8 mouse cellular contexts compared by ENCODE assay signal in the genomic region with DNA sequence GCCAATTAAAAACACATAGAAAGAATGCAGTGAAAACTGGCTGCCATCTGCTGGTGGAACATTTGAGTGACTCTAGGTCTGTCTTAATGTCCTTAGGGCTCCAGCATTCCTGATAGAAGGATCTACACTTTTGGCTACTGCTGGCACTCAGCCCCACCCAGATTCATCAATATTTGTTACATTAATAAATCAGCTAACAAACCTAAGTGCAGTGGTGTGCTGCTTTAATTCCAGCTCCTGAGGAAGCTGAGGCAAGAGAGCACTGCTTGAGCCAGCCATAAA. TPM values are rescaled to one million over a fixed set of nuclear protein-coding genes. Genes with fewer than 3 reads are reported as not detected.
DNase-seq lines count a peak whose midpoint lies in the region.

No protein-coding gene starts in this region.

- peak; percentile 18 for DNase-seq in gastrocnemius, postnatal 14 days
- DNase-seq in gastrocnemius, postnatal 10 days: no peak
- DNase-seq in adrenal gland, postnatal 36 days: peak; percentile 60 to 73
- peak; percentile 36 for DNase-seq in forelimb bud, embryonic 11.5 days (ENCODE audit: low read depth, low spot score)
- peak; percentile 41 for DNase-seq in induced T-regulatory cell, adult 2 months (ENCODE audit: low read depth)
- DNase-seq in left cerebral cortex, adult 11 months (ENCODE audit: low spot score): peak; percentile 30
- peak; percentile 69 for DNase-seq in lung, postnatal 10 days
- DNase-seq in right cerebral cortex, postnatal 25 days: peak; percentile 27

- intact Hi-C loops in gastrocnemius, postnatal 14 days (cut with DNase I; ENCODE audit: low total_unique reads): no loop called here

RNA-seq across cellular contexts. Expression of gene Acadl, which starts 32.7 kb away (rescaled TPM):
- total RNA-seq in gastrocnemius, postnatal 14 days (2021): 100 to 1,000 TPM; 267 to 388 TPM
- 100 to 1,000 TPM; 339 to 357 TPM for total RNA-seq in gastrocnemius, postnatal 10 days (2021)
- total RNA-seq in adrenal gland, postnatal 36 days (2021): 100 to 1,000 TPM; 472 to 633 TPM

RNA-seq across cellular contexts. Expression of gene Myl1, which starts 49.4 kb away (rescaled TPM):
- total RNA-seq in gastrocnemius, postnatal 14 days (2021): over 10,000 TPM; 30,782 to 31,244 TPM
- total RNA-seq in gastrocnemius, postnatal 10 days (2021): over 10,000 TPM; 26,825 to 29,046 TPM
- 10 to 100 TPM; 14.9 to 16.0 TPM for total RNA-seq in adrenal gland, postnatal 36 days (2021)

Comparison
In these comparisons a context has a peak if more than half of its experiments do, and no peak if none do; other contexts are left out.
1. RNA of gene Myl1, which starts 49.4 kb away (total RNA-seq): 30,782 to 31,244 TPM in gastrocnemius, postnatal 14 days and 26,825 to 29,046 TPM in gastrocnemius, postnatal 10 days; 14.9 to 16.0 TPM in adrenal gland, postnatal 36 days; every median in the first group is over 1,000 times any median in the second.